Mouse (Mus musculus): Measurements from ENCODE around the gene Olfr632.
"Not testable (repeated sequence)": the region's sequence is repeated elsewhere in the genome, so short reads cannot be mapped to it uniquely, and the experiment has no call there.

Gene Olfr632

GRCm38 (mm10) chr7:103934264-103934663, at the start of gene Olfr632:
Gene Olfr632 (plus strand): TSS chr7:103934347.
- no peak for DNase-seq

- DNase-seq = no peak
Measured at GRCm38 (mm10) chr7:103886152-103886551, 48.0 kb upstream of the Olfr632 start, which contains the start of gene Olfr66. Gene Olfr66 (minus strand): TSS chr7:103886252.

GRCm38 (mm10) chr7:103894385-103894784, 39.8 kb upstream of the Olfr632 start, which contains the start of gene Olfr64:
Gene Olfr64 (minus strand): TSS chr7:103894485.
- no peak for DNase-seq

- DNase-seq = no peak
Measured at GRCm38 (mm10) chr7:103903187-103903586, 31.0 kb upstream of the Olfr632 start, which contains the start of gene Olfr65. Gene Olfr65 (plus strand): TSS chr7:103903487.

GRCm38 (mm10) chr7:103910047-103910446, 24.1 kb upstream of the Olfr632 start:
- no peak for DNase-seq

- no peak for DNase-seq
Measured at GRCm38 (mm10) chr7:103912969-103913511, 21.1 kb upstream of the Olfr632 start.

GRCm38 (mm10) chr7:103915338-103915737, 18.8 kb upstream of the Olfr632 start:
- DNase-seq = no peak

- no peak for DNase-seq
Measured at GRCm38 (mm10) chr7:103928525-103928924, 5.6 kb upstream of the Olfr632 start, which contains the start of gene Olfr631. Gene Olfr631 (plus strand): TSS chr7:103928825.

- DNase-seq = peak; percentile 27
Measured at GRCm38 (mm10) chr7:103942730-103943129, 8.6 kb downstream of the Olfr632 start.

- no peak for DNase-seq
Measured at GRCm38 (mm10) chr7:103944137-103944536, 10.0 kb downstream of the Olfr632 start, which contains the start of gene Olfr633. Gene Olfr633 (plus strand): TSS chr7:103944437.

- DNase-seq = not testable (repeated sequence)
Measured at GRCm38 (mm10) chr7:103966873-103967272, 32.7 kb downstream of the Olfr632 start.

- no peak for DNase-seq
Measured at GRCm38 (mm10) chr7:103970852-103971251, 36.7 kb downstream of the Olfr632 start, which contains the start of gene Olfr635. Gene Olfr635 (plus strand): TSS chr7:103971152.

GRCm38 (mm10) chr7:103971782-103972181, 37.6 kb downstream of the Olfr632 start:
- no peak for DNase-seq

Data from lung, postnatal 14 days (tissue).